Mouse (Mus musculus) kidney, adult 9 months (tissue): ENCODE measurements around the gene Map3k6.

Experiments
- DNase-seq: peaks from one replicate; pipeline ENCODE4 v3.0.0; 2022

Map3k6 gene

GRCm38 (mm10) chr4:133286476-133287077 lies 46.0 kb downstream of the Map3k6 start:
- no peak for DNase-seq

- no peak for DNase-seq
These were observed 50.6 kb downstream of the Map3k6 start for GRCm38 (mm10) chr4:133291255-133291654.

GRCm38 (mm10) chr4:133292405-133292804 lies 51.8 kb downstream of the Map3k6 start:
- no peak for DNase-seq

- no peak for DNase-seq
These were observed 52.6 kb downstream of the Map3k6 start for GRCm38 (mm10) chr4:133292901-133293843.

- DNase-seq: no peak
These were observed 53.5 kb downstream of the Map3k6 start for GRCm38 (mm10) chr4:133294084-133294483.

DNA sequence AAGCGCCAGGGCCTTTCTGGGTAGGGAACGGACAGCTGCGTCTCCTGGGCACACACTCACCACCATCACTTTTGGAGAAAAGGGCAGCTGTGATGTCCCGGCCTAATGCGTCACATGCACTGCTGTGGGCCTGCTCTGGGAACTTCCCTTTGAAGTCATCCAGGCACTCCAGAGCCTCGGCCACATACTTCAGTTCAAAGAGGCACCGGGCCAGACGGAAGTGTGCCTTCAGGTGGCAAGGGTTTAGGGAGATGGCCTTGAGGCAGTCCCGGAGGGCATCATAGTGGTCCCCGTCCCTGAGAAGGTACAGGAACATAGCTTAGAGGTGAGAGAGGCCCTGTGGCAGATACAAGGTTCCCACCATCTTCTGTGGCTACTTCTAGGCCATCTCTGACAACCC lies 56.7 kb downstream of the Map3k6 start:
- no peak for DNase-seq

DNA sequence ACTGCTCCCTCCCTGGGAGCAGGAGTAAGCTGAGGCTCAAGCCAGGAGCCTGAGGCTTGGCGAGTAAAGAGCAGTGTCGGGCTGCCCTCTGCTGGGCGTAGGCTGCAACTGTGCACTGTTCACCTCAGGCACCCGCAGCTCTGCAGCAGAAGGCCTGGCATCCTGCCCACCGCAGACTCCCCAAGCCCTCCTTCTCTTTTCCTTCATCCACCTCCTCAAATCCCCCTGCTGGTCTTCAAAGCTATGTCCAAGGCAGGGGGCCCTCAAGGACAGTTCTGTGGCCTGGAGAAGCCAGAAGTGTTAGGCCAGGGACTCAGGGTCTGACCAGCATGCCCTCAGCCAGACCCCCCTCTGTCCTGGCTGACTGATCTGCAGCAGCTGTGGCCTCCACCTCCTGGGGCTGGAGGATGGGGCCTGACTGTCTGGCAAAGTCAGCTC lies 57.2 kb downstream of the Map3k6 start:
- peak; percentile 72 for DNase-seq

- DNase-seq: no peak
These were observed 58.1 kb downstream of the Map3k6 start for GRCm38 (mm10) chr4:133298516-133299365.

DNA sequence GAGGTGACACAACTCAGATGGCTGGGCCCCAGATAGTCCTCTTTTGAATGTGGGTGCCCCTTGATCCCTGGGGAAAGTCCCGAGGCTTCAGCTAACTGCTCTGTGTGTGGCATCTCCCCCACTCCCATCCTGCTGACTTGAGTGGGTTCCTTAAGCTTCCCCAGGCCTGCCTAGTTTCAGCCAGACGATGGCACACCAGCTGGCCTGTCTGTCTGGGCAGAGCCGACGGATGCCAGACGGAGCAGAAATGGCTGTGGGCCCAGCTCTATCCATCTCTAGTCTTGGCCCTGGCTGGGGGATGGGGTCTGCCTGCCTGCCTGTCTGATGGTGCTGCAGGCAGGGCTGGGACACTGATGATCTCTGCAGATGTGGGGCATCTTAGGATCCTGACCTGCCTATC lies 59.1 kb downstream of the Map3k6 start:
- no peak for DNase-seq

DNA sequence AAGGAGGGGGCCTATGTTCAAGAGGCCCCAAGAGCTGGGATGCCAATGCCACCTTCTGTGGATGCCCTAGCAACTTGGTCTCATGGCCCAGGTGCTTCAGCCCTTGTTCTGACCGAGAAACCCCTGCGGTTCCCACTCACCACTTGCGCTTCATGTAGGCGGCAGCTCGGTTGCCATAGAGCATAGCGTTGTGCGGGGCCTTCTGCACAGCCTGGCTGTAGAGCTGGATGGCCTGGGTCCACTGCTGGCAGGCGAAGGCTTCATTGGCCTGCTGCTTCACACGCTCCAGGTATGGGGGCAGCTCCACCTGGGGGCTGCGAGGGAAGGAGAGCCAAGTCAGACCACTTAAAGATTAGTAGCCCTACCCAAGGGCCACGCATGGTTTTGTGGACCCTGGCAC lies 59.8 kb downstream of the Map3k6 start:
- no peak for DNase-seq

DNA sequence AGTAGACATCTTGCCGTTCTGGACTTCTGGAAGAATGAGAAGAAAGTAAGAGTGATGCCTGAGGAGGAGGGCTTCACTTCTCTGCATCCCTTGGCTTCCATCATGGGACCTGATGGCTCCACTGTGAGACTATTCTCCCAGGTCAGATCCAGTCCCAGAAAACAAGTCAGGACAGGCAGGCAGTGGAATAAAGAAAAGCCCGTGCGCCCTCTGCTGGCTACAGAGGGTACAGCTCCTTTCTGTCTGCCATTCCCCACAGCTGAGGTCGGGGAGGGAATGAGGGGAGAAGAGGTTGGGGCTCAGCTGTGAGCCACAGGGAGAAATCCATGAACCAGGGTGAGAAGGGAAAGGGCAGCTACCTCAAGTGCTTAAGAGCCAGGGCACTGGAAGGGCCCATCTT lies 61.2 kb downstream of the Map3k6 start:
- peak; percentile 68 for DNase-seq
